8 mouse cellular contexts compared by ENCODE assay signal in genomic region chr1:74390287-74390906, GRCm38 (mm10). TPM values are rescaled to one million over a fixed set of nuclear protein-coding genes. Genes with fewer than 3 reads are reported as not detected.
A peak's percentile ranks its signal among the peaks of the same experiment; 100 is the strongest.
DNase-seq lines count a peak whose midpoint lies in the region; ATAC-seq and TF ChIP-seq lines count a peak whose summit lies in the region.

No protein-coding gene starts in this region.

- 6% methylated on average over 21 of the region's 21 CpGs for WGBS in forebrain, embryonic 16.5 days
- WGBS in liver, embryonic 16.5 days (ENCODE audit: insufficient replicate concordance): 4% methylated on average over 21 of the region's 21 CpGs
- WGBS in neural tube, embryonic 12.5 days: 8% methylated on average over 21 of the region's 21 CpGs

- H3K27me3 ChIP-seq in forebrain, embryonic 16.5 days (replicated peaks; ENCODE audit: control insufficient read depth, insufficient read depth, low read length): no peaks in the 10 kb centered on the region; the same call in none of the 2 replicates
- no peaks in the 10 kb centered on the region for H3K27me3 ChIP-seq in liver, embryonic 16.5 days (ENCODE audit: control insufficient read depth, insufficient read depth, low read depth, low read length)
- peaks cover 6% of the 10 kb centered on the region for H3K27me3 ChIP-seq in neural tube, embryonic 12.5 days (replicated peaks)

- H3K9me3 ChIP-seq in forebrain, embryonic 16.5 days (ENCODE audit: control insufficient read depth, low read length): no peaks in the 10 kb centered on the region
- no peaks in the 10 kb centered on the region for H3K9me3 ChIP-seq in liver, embryonic 16.5 days (replicated peaks; ENCODE audit: control insufficient read depth, low read length)
- no peaks in the 10 kb centered on the region for H3K9me3 ChIP-seq in neural tube, embryonic 12.5 days

- H3K27ac ChIP-seq in layer of hippocampus, adult 2 months: peak overlapping the region; percentile 95
- no peak overlapping the region for H3K27ac ChIP-seq in forebrain, embryonic 16.5 days (ENCODE audit: low read length)
- H3K27ac ChIP-seq in liver, embryonic 16.5 days (ENCODE audit: low read length): peak overlapping the region; percentile 98
- no peak overlapping the region for H3K27ac ChIP-seq in neural tube, embryonic 12.5 days

- H3K4me3 ChIP-seq in layer of hippocampus, adult 2 months: no peak overlapping the region; the same call in 1 of the 2 replicates
- H3K4me3 ChIP-seq in forebrain, embryonic 16.5 days (replicated peaks; ENCODE audit: low read length): peak overlapping the region; percentile 91
- H3K4me3 ChIP-seq in liver, embryonic 16.5 days (ENCODE audit: low read depth, low read length): peak overlapping the region; percentile 94
- peak overlapping the region; percentile 9; the same call in 1 of the 2 replicates for H3K4me3 ChIP-seq in neural tube, embryonic 12.5 days

- DNase-seq in layer of hippocampus, adult 2 months (ENCODE audit: low spot score in 2 of 2): no peak
- DNase-seq in layer of hippocampus, adult 9-10 months (ENCODE audit: low spot score): no peak
- peak; percentile 58 to 69 for DNase-seq in cerebellum, adult 18-20 months
- DNase-seq in hindlimb bud, embryonic 11.5 days (ENCODE audit: extremely low spot score, low read depth, low spot score): peak; percentile 28
- DNase-seq in thymus, postnatal 36 days: peak; percentile 73

- no peaks in the 10 kb centered on the region for H3K36me3 ChIP-seq in forebrain, embryonic 16.5 days (ENCODE audit: control insufficient read depth, insufficient read depth)
- H3K36me3 ChIP-seq in liver, embryonic 16.5 days (ENCODE audit: control insufficient read depth, insufficient read depth): peaks cover 19% of the 10 kb centered on the region
- peaks cover 19% of the 10 kb centered on the region; the same call in 1 of the 2 replicates for H3K36me3 ChIP-seq in neural tube, embryonic 12.5 days

- H3K4me1 ChIP-seq in forebrain, embryonic 16.5 days (replicated peaks; ENCODE audit: control insufficient read depth, insufficient read depth, low read length): peaks cover 35% of the 10 kb centered on the region
- peaks cover 62% of the 10 kb centered on the region for H3K4me1 ChIP-seq in liver, embryonic 16.5 days (ENCODE audit: control insufficient read depth, low read depth, low read length)
- H3K4me1 ChIP-seq in neural tube, embryonic 12.5 days: peaks cover 26% of the 10 kb centered on the region

- H3K4me2 ChIP-seq in forebrain, embryonic 16.5 days (ENCODE audit: low read length): peak overlapping the region; percentile 41
- peak overlapping the region; percentile 99 for H3K4me2 ChIP-seq in liver, embryonic 16.5 days (ENCODE audit: low read depth, low read length)
- H3K4me2 ChIP-seq in neural tube, embryonic 12.5 days (replicated peaks): peak overlapping the region; percentile 82

- H3K9ac ChIP-seq in forebrain, embryonic 16.5 days (replicated peaks; ENCODE audit: low read depth, low read length): peak overlapping the region; percentile 22; the same call in 1 of the 2 replicates
- peak overlapping the region; percentile 98 for H3K9ac ChIP-seq in liver, embryonic 16.5 days (ENCODE audit: low read depth, low read length)
- no peak overlapping the region for H3K9ac ChIP-seq in neural tube, embryonic 12.5 days

- ATAC-seq in forebrain, embryonic 16.5 days: no peak
- no peak for ATAC-seq in liver, embryonic 16.5 days (ENCODE audit: low read depth)
- ATAC-seq in neural tube, embryonic 12.5 days (ENCODE audit: low FRiP score, low read depth): no peak

- TF ChIP-seq CTCF in layer of hippocampus, adult 2 months (conservative IDR thresholded peaks at IDR 0.05): peak; percentile 69

RNA-seq across cellular contexts. Expression of gene Ctdsp1, which starts 0.9 kb away (rescaled TPM):
- total RNA-seq in layer of hippocampus, adult 2 months (2021): 10 to 100 TPM; 26.4 to 28.8 TPM
- 18.6 and 20.0 TPM in 2 replicates for polyA plus RNA-seq in forebrain, embryonic 16.5 days (2015; fragmentation: Nextera tagmentation; extraction: Ambion mirVana)
- 45.9 and 48.6 TPM in 2 replicates for polyA plus RNA-seq in liver, embryonic 16.5 days (2015; fragmentation: Nextera tagmentation; extraction: Ambion mirVana)
- polyA plus RNA-seq in neural tube, embryonic 12.5 days (2016; fragmentation: Nextera tagmentation; extraction: Ambion mirVana): 29.9 and 31.3 TPM in 2 replicates

RNA-seq across cellular contexts. Expression of gene Slc11a1, which starts 15.4 kb away (rescaled TPM):
- total RNA-seq in layer of hippocampus, adult 2 months (2021): 1 to 10 TPM; 3.1 to 3.9 TPM
- polyA plus RNA-seq in forebrain, embryonic 16.5 days (2015; fragmentation: Nextera tagmentation; extraction: Ambion mirVana): 1.2 and 1.5 TPM in 2 replicates
- polyA plus RNA-seq in liver, embryonic 16.5 days (2015; fragmentation: Nextera tagmentation; extraction: Ambion mirVana): 17.4 and 17.9 TPM in 2 replicates
- polyA plus RNA-seq in neural tube, embryonic 12.5 days (2016; fragmentation: Nextera tagmentation; extraction: Ambion mirVana): 2.1 and 4.1 TPM in 2 replicates

RNA-seq across cellular contexts. Expression of gene Vil1, which starts 18.8 kb away (rescaled TPM):
- total RNA-seq in layer of hippocampus, adult 2 months (2021): under 1 TPM; 0.49 to 0.72 TPM
- 0.27 and 0.42 TPM in 2 replicates for polyA plus RNA-seq in forebrain, embryonic 16.5 days (2015; fragmentation: Nextera tagmentation; extraction: Ambion mirVana)
- polyA plus RNA-seq in liver, embryonic 16.5 days (2015; fragmentation: Nextera tagmentation; extraction: Ambion mirVana): 0.69 and 1.6 TPM in 2 replicates
- polyA plus RNA-seq in neural tube, embryonic 12.5 days (2016; fragmentation: Nextera tagmentation; extraction: Ambion mirVana): 0.15 and 0.17 TPM in 2 replicates

RNA-seq across cellular contexts. Expression of gene Catip, which starts 28.5 kb away (rescaled TPM):
- 1 to 10 TPM; 1.1 to 1.8 TPM for total RNA-seq in layer of hippocampus, adult 2 months (2021)
- 1.0 and 1.2 TPM in 2 replicates for polyA plus RNA-seq in forebrain, embryonic 16.5 days (2015; fragmentation: Nextera tagmentation; extraction: Ambion mirVana)
- polyA plus RNA-seq in liver, embryonic 16.5 days (2015; fragmentation: Nextera tagmentation; extraction: Ambion mirVana): 0.05 and 0.08 TPM in 2 replicates
- 0.25 and 0.75 TPM in 2 replicates for polyA plus RNA-seq in neural tube, embryonic 12.5 days (2016; fragmentation: Nextera tagmentation; extraction: Ambion mirVana)

Comparison
In these comparisons a context has a peak if more than half of its experiments do, and no peak if none do; other contexts are left out.
1. DNase-seq: peak in cerebellum, adult 18-20 months (2 of 2), hindlimb bud, embryonic 11.5 days (single experiment) and thymus, postnatal 36 days (2 of 2); none in layer of hippocampus, adult 2 months (0 of 2) and layer of hippocampus, adult 9-10 months (single experiment).
2. H3K27ac ChIP-seq: peak in layer of hippocampus, adult 2 months (single experiment) and liver, embryonic 16.5 days (single experiment); none in forebrain, embryonic 16.5 days (single experiment) and neural tube, embryonic 12.5 days (single experiment).
3. H3K4me2 ChIP-seq: peak in every context shown above with its lines; median percentile 99 in liver, embryonic 16.5 days; 82 in neural tube, embryonic 12.5 days; 41 in forebrain, embryonic 16.5 days.